Mouse (Mus musculus) retina, postnatal 7 days (tissue): ENCODE results near the gene Slc25a30.

Experiments
- DNase-seq: peaks from one replicate; pipeline ENCODE4 v3.0.0-alpha.2; 2012; ENCODE audit warnings: low read depth, low spot score

Slc25a30 gene

DNA sequence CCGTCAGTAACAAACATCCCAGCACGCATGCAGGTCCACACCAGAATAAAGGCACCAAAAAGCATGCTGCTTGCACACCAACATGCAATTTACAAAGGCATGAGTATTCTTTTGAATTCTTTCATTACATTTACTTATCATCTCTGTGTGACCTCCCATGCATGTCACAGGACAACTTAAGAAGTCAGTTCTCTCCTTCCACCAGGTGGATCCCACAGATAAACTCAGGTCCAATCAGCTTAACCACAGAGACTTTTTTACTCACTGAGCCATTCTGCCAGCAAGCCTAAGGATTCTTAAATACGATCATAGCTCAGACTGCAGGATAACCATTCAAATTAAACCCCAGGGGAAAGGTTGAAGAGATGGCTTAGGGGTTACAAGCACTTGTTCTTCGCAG, 37.7 kb downstream of the Slc25a30 start:
- no peak for DNase-seq

DNA sequence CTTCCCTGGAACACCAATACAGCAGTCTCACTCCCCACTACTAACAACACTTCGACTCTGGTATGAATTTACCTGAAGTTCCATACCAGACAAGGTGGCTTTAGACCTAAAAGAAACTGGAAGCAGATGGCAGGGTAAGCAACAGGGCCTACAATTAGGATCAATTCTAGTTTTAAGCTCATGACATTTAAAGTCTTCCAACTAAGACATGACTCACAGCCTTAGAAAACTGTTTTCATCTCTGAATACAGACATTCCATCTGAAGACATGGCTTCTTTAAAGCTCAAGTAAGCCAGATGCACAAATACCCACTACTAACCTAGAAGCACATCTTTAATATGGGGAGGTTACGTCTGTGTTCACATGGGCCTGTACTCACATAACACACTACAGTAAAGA, 38.9 kb downstream of the Slc25a30 start:
- no peak for DNase-seq

DNA sequence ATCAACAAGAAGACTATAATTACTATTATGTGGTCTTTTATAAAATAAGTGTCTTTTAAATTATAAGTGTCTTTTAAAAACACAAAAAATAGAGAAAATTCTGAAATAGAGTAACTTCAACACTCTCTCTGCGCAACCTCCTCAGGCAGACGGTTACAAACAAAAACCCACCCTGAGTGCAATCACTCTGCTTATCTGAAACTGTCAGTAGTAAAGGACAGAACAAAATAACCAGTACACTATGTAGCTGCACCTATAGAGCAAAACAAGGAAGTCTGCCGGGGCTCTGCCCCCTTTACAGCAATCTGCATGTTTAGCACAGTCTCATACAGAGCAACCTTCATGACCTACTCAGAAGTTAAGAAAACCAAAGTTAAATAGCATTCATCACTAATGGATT, 44.9 kb downstream of the Slc25a30 start:
- no peak for DNase-seq

DNA sequence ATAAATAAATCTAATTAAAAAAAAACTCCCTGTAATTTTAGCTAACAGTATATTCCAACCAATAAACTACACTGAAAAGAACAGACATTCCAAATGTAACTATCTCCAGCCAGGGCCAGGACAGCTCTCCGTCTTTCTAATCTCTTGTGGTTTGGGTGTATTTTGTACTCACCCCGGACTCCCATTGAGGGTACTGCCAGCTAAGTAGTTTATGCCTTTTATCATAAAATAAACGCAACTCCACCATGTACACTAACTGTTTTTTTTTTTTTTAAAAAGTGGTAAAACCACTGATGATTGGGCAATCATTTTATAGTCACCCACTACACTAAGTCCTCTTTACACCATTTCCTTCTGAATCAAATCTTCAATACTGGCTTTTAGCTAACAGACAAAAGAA, 51.2 kb downstream of the Slc25a30 start:
- DNase-seq, result no peak

DNA sequence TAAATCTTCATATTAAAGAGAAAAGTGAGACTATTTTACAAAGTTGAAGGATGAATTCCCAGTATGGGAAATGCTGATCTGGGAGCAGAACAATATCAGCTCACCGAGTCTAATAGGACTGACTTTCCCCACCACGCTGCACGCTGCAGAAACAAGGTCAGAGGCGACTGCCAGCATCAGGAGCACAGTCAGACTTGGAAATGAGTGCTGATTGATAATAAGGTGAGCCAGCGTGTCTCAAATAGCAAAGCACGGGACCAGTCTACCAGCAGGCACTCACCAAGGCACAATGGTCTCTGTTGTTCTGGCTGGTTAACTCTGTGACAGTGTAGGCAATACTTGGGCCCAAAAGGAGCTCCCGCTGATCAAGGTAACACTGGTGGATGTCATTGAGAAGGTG, 54.2 kb downstream of the Slc25a30 start:
- DNase-seq, result no peak

DNA sequence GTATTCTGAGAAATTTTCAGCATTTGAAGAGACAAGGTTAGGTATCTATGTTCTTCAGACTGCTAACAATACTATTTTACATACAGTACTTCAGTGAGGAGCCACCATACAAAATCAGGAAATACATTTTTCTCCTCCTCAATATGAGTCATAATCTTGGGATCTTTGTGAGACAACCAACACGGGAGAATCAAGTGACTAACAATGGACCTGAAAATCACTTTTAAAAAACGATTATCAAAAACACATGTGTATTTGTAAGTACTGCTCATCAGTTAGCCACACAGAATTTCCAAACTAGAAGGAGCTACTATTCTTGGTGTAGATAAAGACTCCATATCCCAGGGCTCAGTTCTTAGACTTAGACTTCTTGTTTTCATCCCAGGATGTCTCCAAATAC, 55.5 kb downstream of the Slc25a30 start:
- no peak for DNase-seq

DNA sequence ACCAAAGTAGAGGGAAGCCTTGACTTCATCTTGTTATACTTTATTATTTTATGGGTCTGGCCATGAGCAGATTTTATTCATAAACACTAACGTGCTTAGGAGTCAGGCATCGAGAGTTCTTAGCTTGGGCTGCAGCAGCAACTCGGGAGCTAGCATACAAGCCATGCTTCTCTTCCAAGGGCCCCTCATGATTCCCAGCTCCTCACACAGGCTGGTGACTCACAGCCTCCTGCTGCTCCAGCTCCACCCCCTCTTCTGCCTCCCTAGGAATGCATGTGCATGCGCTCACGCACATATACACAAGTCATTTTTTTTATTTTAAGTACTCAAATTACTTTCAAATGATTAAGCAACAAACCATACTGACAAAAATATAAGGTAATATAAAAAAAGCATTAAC, 58.7 kb downstream of the Slc25a30 start:
- no peak for DNase-seq

DNA sequence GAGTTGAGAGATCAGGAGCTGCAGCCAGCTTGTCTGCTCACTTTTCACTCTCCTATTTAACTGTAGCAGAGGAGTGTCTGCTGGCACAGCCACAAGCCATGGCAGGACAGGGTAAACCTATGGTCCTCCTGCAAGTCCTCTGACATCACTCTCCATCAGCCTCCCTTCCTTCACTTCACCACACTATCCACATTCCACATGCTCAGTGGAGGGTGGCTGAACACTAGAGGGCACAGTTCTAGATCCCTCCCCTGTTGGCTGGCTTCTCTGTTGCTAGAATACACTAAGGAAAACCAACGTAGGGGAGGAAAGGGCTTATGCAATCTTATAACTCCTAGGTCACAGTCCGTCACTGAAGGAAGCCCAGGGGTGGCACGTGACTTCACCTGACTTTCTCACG, 59.8 kb downstream of the Slc25a30 start:
- DNase-seq, result no peak

DNA sequence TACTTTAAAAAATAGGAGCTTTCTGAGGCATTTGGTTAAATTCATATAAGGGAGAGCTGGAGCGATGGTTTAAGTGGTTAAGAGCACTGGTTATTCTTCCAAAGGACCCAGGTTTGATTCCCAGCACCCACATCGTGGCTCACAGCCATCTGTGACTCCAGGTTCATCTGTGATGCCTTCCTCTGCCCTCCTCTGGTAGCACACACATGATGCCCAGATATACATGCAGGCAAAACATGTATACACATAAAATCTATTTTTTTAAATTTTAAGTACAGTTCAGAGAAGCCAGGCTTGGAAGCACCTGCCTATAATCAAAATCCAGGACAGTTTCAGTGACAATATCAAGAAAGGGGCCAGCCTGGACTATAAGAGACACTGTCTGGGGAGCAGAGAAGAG, 64.0 kb downstream of the Slc25a30 start:
- no peak for DNase-seq

DNA sequence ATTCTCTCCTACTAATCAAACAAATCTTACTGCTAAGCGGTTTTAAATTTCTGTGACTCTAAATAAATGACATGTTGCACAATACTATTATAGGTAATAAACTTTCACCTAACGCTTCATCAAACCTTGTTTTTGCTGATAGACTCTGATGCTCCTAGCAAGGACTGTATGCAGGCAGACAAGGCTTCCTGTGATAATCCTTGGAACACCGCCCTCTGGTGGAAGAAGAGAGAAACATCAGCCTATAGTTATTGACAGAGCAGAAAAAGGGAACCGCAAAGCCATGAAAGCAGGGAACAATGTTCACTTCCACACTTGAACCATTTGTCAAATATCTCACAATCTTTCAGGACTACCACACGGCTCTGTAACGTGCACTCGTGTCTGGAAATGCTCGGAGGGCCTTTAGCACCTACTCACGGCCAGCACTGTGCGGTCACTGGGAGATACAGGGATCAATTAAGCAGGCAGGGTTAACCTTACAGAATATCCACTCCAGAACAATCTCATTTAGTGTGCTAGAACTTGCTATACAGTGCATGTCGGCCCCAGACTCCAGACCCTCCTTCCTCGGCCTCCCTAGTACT, 64.8 kb downstream of the Slc25a30 start:
- DNase-seq, result peak; percentile 79

DNA sequence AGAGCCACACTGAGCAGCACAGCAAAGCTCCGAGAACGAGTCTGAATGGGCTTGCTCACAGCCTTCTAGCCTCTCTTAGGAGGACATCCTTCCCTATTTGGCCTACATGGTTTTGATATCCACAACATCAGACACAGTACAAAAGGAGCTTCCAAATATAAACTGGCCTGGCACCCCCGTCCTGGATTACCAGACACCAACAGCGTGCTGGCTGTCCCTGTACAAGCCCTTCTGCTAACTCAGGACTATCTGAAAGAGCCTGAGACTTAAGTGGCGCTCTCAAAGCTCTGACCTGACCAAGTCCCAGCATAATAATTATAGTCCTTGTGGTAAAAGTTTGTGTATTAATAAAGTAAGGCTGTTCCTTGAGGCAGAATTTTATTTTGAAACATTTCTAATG, 66.7 kb downstream of the Slc25a30 start:
- DNase-seq, result no peak

DNA sequence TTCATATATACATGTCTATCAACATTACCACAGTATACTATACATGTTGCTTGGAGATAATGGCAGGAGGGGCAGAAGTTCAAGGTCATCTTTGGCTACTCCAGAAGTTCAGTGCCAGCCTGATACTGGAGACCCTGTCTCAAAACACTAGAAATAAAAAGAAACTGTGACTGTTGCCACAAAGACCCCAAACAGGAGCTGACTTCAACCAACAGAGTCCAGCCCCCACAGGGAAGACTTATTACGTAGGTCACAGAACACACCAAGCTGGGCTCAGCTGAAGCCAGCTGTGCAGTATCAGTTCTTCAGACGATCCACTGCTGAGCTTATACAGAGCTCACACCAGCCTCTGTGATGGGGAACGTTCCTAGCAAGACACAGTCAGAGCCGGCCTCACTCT, 70.4 kb downstream of the Slc25a30 start:
- no peak for DNase-seq

DNA sequence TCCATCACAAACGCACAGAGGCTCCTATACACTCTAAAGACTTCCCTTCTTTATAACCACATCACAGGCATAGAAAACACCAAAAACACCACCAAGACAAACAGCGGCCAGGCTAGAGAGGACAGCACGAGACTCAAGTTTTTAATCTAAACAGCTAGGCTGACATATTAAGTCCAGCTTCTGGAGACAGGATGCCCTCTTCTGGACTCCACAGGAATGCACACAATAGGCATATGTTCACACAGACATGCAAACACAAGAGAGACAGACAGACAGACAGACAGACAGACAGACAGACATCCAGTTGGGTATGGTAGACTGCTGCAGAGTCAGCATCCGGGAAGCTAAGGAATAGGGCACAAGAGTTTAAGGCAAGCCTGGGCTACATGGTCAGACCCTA, 73.2 kb downstream of the Slc25a30 start:
- no peak for DNase-seq

DNA sequence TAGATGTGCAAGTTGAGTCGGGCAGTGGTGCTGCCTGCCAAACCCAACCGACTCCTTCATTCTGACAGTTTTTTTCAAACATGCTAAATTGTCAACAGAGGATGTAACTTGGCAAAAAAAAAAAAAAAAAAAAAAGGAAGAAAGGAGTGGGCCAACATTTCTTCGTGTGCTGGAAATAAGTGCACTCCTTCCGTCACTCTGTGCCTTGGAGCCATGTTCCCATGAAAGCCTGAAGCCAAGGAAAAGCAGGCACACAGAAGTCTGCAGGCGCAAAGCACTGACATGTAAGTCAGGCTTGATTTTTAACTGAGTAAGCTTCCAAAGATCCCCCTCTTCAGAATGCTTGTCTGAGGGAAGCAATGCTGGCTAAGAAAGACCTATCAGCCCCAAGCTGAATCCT, 74.2 kb downstream of the Slc25a30 start:
- no peak for DNase-seq

DNA sequence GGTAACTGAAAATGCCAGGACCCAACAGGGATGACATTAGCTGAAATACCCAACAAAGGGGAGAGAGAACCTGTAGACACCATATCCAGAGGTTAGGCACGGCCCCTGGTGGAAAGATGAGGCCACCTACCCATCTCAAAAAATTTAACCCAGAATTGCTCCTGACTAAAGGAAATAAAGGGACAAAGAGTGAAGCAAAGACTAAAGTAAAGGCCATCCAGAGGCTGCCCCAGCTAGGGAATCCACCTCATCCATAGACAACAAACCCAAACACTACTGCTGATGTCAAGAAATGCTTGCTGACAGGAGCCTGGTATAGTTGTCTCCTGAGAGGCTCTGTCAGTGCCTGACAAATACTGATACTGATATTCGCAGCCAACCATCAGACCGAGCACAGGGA, 75.1 kb downstream of the Slc25a30 start:
- DNase-seq, result no peak
